In the genomic region with DNA sequence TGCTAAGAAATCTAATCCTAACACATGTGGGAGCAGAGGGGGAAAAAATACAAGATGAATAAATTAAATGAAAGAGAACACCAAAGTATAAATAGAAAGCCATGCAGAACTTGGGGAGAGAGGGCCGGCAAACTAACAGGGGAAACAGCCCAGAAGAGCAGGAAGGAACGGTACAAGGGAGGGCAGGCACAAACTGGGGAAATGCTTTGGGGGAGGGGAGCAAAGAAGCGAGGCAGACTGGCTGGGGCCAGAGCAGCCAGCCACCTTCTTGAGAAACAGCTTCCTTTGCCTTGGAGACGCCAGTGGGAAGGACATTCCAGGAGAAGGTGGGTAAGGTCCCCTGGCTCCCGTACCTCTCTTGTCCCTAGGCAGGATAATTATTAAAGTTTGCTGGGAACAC, we compare ENCODE assay signal across 10 mouse cellular contexts. TPM values are rescaled to one million over a fixed set of nuclear protein-coding genes. Genes with fewer than 3 reads are reported as not detected.
DNase-seq lines count a peak whose midpoint lies in the region; ATAC-seq and TF ChIP-seq lines count a peak whose summit lies in the region.
"Had no signal": no experiment of that assay in that cellular context is flagged by ENCODE, and none has a peak within 500 bp of the region (broad histone marks: within the 10 kb centered on the region; RNA-seq: fewer than 3 reads in every experiment).

No protein-coding gene starts in this region.

- no peak for TF ChIP-seq POLR2A in lung, adult 2 months (IDR thresholded peaks at IDR 0.05; ENCODE audit: borderline replicate concordance, extremely low read depth, low read depth, low read length)

- TF ChIP-seq CTCF in lung, postnatal 0 days (IDR thresholded peaks at IDR 0.05) = no peak
- no peak for TF ChIP-seq CTCF in lung, adult 2 months (IDR thresholded peaks at IDR 0.05; ENCODE audit: insufficient read depth, low read length)

- WGBS in heart, embryonic 11.5 days (ENCODE audit: insufficient replicate concordance) = 14% methylated on average over 5 of the region's 5 CpGs
- 6% methylated on average over 5 of the region's 5 CpGs for WGBS in lung, postnatal 0 days
- 15% methylated on average over 5 of the region's 5 CpGs for WGBS in lung, adult 2 months
- WGBS in intestine, embryonic 16.5 days = 22% methylated on average over 5 of the region's 5 CpGs
- 17% methylated on average over 5 of the region's 5 CpGs for WGBS in stomach, embryonic 14.5 days
- WGBS in midbrain, embryonic 14.5 days = 23% methylated on average over 5 of the region's 5 CpGs

- TF ChIP-seq EP300 in lung, postnatal 0 days (IDR thresholded peaks at IDR 0.05) = no peak

- ATAC-seq in heart, embryonic 11.5 days (replicated peaks; ENCODE audit: insufficient number of reproducible peaks, low FRiP score, low TSS enrichment) = no peak
- peak; percentile 84 for ATAC-seq in lung, postnatal 0 days
- peak; percentile 59; the same call in 1 of the 2 replicates for ATAC-seq in intestine, embryonic 16.5 days
- no peak for ATAC-seq in stomach, embryonic 14.5 days (ENCODE audit: insufficient number of reproducible peaks, insufficient read depth, low FRiP score, low read depth)
- ATAC-seq in midbrain, embryonic 14.5 days (ENCODE audit: low FRiP score, low TSS enrichment) = no peak
- ATAC-seq: forebrain, postnatal 0 days had no signal

- no peaks in the 10 kb centered on the region for H3K27me3 ChIP-seq in heart, embryonic 11.5 days (ENCODE audit: control insufficient read depth, insufficient read depth, low read length)
- H3K27me3 ChIP-seq in lung, postnatal 0 days (replicated peaks; ENCODE audit: insufficient read depth, low read length) = no peaks in the 10 kb centered on the region
- no peaks in the 10 kb centered on the region for H3K27me3 ChIP-seq in intestine, embryonic 16.5 days (replicated peaks; ENCODE audit: control insufficient read depth, insufficient read depth, low read length)
- no peaks in the 10 kb centered on the region for H3K27me3 ChIP-seq in stomach, embryonic 14.5 days (ENCODE audit: control insufficient read depth, insufficient read depth, low read length)
- no peaks in the 10 kb centered on the region for H3K27me3 ChIP-seq in midbrain, embryonic 14.5 days (ENCODE audit: control insufficient read depth, insufficient read depth, low read length)

- H3K4me1 ChIP-seq in heart, embryonic 11.5 days (ENCODE audit: control insufficient read depth, insufficient read depth, low read length) = peaks cover 6% of the 10 kb centered on the region; the same call in 1 of the 2 replicates
- H3K4me1 ChIP-seq in lung, postnatal 0 days (ENCODE audit: insufficient read depth, low read depth, low read length) = peaks cover 4% of the 10 kb centered on the region; the same call in 1 of the 2 replicates
- H3K4me1 ChIP-seq in lung, adult 2 months (ENCODE audit: control insufficient read depth, insufficient read depth, low read length) = no peaks in the 10 kb centered on the region
- peaks cover 6% of the 10 kb centered on the region for H3K4me1 ChIP-seq in intestine, embryonic 16.5 days (ENCODE audit: control insufficient read depth, insufficient read depth, low read length)
- H3K4me1 ChIP-seq in stomach, embryonic 14.5 days (ENCODE audit: control insufficient read depth, insufficient read depth, low read length) = peaks cover 5% of the 10 kb centered on the region; the same call in 1 of the 2 replicates
- 0 out of 2 replicates have a peak, but pooled peaks cover 3% of the 10 kb centered on the region for H3K4me1 ChIP-seq in midbrain, embryonic 14.5 days (ENCODE audit: control insufficient read depth, insufficient read depth, low read length)

- no peak overlapping the region; the same call in 1 of the 2 replicates for H3K4me2 ChIP-seq in heart, embryonic 11.5 days
- H3K4me2 ChIP-seq in lung, postnatal 0 days (replicated peaks; ENCODE audit: low read depth, low read length) = no peak overlapping the region
- H3K4me2 ChIP-seq in intestine, embryonic 16.5 days (ENCODE audit: low read depth, low read length) = no peak overlapping the region
- no peak overlapping the region for H3K4me2 ChIP-seq in stomach, embryonic 14.5 days (replicated peaks; ENCODE audit: low read depth, low read length)
- H3K4me2 ChIP-seq in midbrain, embryonic 14.5 days (ENCODE audit: low read length) = no peak overlapping the region

- DNase-seq in heart, postnatal 36 days = no peak
- peak; percentile 81 for DNase-seq in lung, postnatal 0 days (ENCODE audit: low spot score)
- no peak for DNase-seq in lung, adult 2 months
- no peak for DNase-seq in frontal cortex, postnatal 36 days (ENCODE audit: low spot score in 2 of 2)
- no peak for DNase-seq in midbrain, embryonic 14.5 days
- DNase-seq: cerebellum, adult 11 months; forebrain, postnatal 0 days had no signal

- intact Hi-C loops in heart, postnatal 36 days (cut with DNase I) = no loop called here

- H3K36me3 ChIP-seq in heart, embryonic 11.5 days (ENCODE audit: control insufficient read depth, insufficient read depth, low read length) = peaks cover 4% of the 10 kb centered on the region; the same call in 1 of the 2 replicates
- H3K36me3 ChIP-seq in lung, postnatal 0 days (ENCODE audit: insufficient read depth, low read length) = no peaks in the 10 kb centered on the region
- H3K36me3 ChIP-seq in intestine, embryonic 16.5 days (ENCODE audit: control insufficient read depth, insufficient read depth, low read length) = 0 out of 2 replicates have a peak, but pooled peaks cover 2% of the 10 kb centered on the region
- peaks cover 29% of the 10 kb centered on the region for H3K36me3 ChIP-seq in stomach, embryonic 14.5 days (ENCODE audit: control insufficient read depth, insufficient read depth, low read length)
- H3K36me3 ChIP-seq in midbrain, embryonic 14.5 days (ENCODE audit: control insufficient read depth, insufficient read depth, low read length) = no peaks in the 10 kb centered on the region

- H3K4me3 ChIP-seq in heart, embryonic 11.5 days (ENCODE audit: low read depth, low read length) = no peak overlapping the region
- H3K4me3 ChIP-seq in lung, postnatal 0 days (ENCODE audit: low read depth, low read length) = no peak overlapping the region
- H3K4me3 ChIP-seq in lung, adult 2 months (replicated peaks; ENCODE audit: extremely low read depth, low read depth, low read length) = no peak overlapping the region
- H3K4me3 ChIP-seq in intestine, embryonic 16.5 days (ENCODE audit: low read length) = no peak overlapping the region
- H3K4me3 ChIP-seq in stomach, embryonic 14.5 days (ENCODE audit: low read depth, low read length) = no peak overlapping the region
- H3K4me3 ChIP-seq in midbrain, embryonic 14.5 days (replicated peaks; ENCODE audit: low read depth, low read length) = no peak overlapping the region

- H3K9me3 ChIP-seq in heart, embryonic 11.5 days (replicated peaks; ENCODE audit: control insufficient read depth, low read length) = no peaks in the 10 kb centered on the region
- H3K9me3 ChIP-seq in lung, postnatal 0 days (ENCODE audit: low read length) = no peaks in the 10 kb centered on the region
- H3K9me3 ChIP-seq in intestine, embryonic 16.5 days (ENCODE audit: control insufficient read depth, low read length) = no peaks in the 10 kb centered on the region
- H3K9me3 ChIP-seq in stomach, embryonic 14.5 days (ENCODE audit: control insufficient read depth, low read depth, low read length) = no peaks in the 10 kb centered on the region
- no peaks in the 10 kb centered on the region for H3K9me3 ChIP-seq in midbrain, embryonic 14.5 days (ENCODE audit: control insufficient read depth, low read length)

- H3K27ac ChIP-seq in heart, embryonic 11.5 days (ENCODE audit: low read depth, low read length) = peak overlapping the region; percentile 25
- 0 out of 2 replicates have a peak overlapping the region, but pooled peaks have one; percentile 32 for H3K27ac ChIP-seq in lung, postnatal 0 days (ENCODE audit: low read length)
- peak overlapping the region; percentile 53 for H3K27ac ChIP-seq in intestine, embryonic 16.5 days (ENCODE audit: low read length)
- 0 out of 2 replicates have a peak overlapping the region, but pooled peaks have one; percentile 6 for H3K27ac ChIP-seq in stomach, embryonic 14.5 days (ENCODE audit: low read length)
- no peak overlapping the region for H3K27ac ChIP-seq in midbrain, embryonic 14.5 days (replicated peaks; ENCODE audit: low read depth, low read length)

- 0 out of 2 replicates have a peak overlapping the region, but pooled peaks have one; percentile 34 for H3K9ac ChIP-seq in heart, embryonic 11.5 days (ENCODE audit: low read depth, low read length)
- H3K9ac ChIP-seq in lung, postnatal 0 days (replicated peaks; ENCODE audit: low read depth) = no peak overlapping the region
- H3K9ac ChIP-seq in intestine, embryonic 16.5 days (ENCODE audit: low read depth, low read length) = no peak overlapping the region
- H3K9ac ChIP-seq in stomach, embryonic 14.5 days (replicated peaks; ENCODE audit: low read depth, low read length) = no peak overlapping the region
- H3K9ac ChIP-seq in midbrain, embryonic 14.5 days (replicated peaks; ENCODE audit: low read length) = no peak overlapping the region
- H3K9ac ChIP-seq: forebrain, postnatal 0 days had no signal

RNA-seq across cellular contexts. Expression of gene Hmga2, which starts 14.5 kb away (rescaled TPM):
- polyA plus RNA-seq in heart, embryonic 11.5 days (2014; fragmentation: Nextera tagmentation; extraction: Ambion mirVana) = 31.7 and 42.6 TPM in 2 replicates
- not detected for total RNA-seq in heart, postnatal 36 days (2021)
- polyA plus RNA-seq in lung, postnatal 0 days (2015; fragmentation: Nextera tagmentation; extraction: Ambion mirVana) = 2.2 and 3.0 TPM in 2 replicates
- polyA plus RNA-seq in lung, adult 2 months (2012; rRNA removed) = not detected in 2 replicates
- polyA plus RNA-seq in intestine, embryonic 16.5 days (2015; fragmentation: Nextera tagmentation; extraction: Ambion mirVana) = 18.6 and 21.1 TPM in 2 replicates
- polyA plus RNA-seq in stomach, embryonic 14.5 days (2014; fragmentation: Nextera tagmentation; extraction: Ambion mirVana) = 54.3 and 57.8 TPM in 2 replicates
- polyA plus RNA-seq in midbrain, embryonic 14.5 days (2014; fragmentation: Nextera tagmentation; extraction: Ambion mirVana) = 2.4 and 2.6 TPM in 2 replicates

Comparison
In these comparisons a context has a peak if more than half of its experiments do, and no peak if none do; other contexts are left out.
1. ATAC-seq: peak in lung, postnatal 0 days (single experiment) and intestine, embryonic 16.5 days (single experiment); none in heart, embryonic 11.5 days (single experiment), stomach, embryonic 14.5 days (single experiment) and midbrain, embryonic 14.5 days (single experiment).